Mouse (Mus musculus): Measurements from ENCODE around the gene Zfp800.

The Zfp800 gene

GRCm38 (mm10) chr6:28308929-28309328 is 88.9 kb downstream of the Zfp800 start:
- no peak for DNase-seq

- DNase-seq = no peak
Measured at GRCm38 (mm10) chr6:28306702-28307101, 91.1 kb downstream of the Zfp800 start.

GRCm38 (mm10) chr6:28296306-28296705 is 101.5 kb downstream of the Zfp800 start:
- DNase-seq = no peak

- no peak for DNase-seq
Measured at GRCm38 (mm10) chr6:28295581-28295980, 102.2 kb downstream of the Zfp800 start.

GRCm38 (mm10) chr6:28292810-28293209 is 105.0 kb downstream of the Zfp800 start:
- DNase-seq = no peak

- DNase-seq = no peak
Measured at GRCm38 (mm10) chr6:28279886-28280285, 117.9 kb downstream of the Zfp800 start.

- no peak for DNase-seq
Measured at GRCm38 (mm10) chr6:28262198-28262621, 135.6 kb downstream of the Zfp800 start.

GRCm38 (mm10) chr6:28261307-28262197 is 136.3 kb downstream of the Zfp800 start:
- peak; percentile 89 for DNase-seq

GRCm38 (mm10) chr6:28260425-28261191 is 137.2 kb downstream of the Zfp800 start:
- peak; percentile 42 for DNase-seq

GRCm38 (mm10) chr6:28259750-28260149 is 138.1 kb downstream of the Zfp800 start:
- no peak for DNase-seq

GRCm38 (mm10) chr6:28258440-28258839 is 139.4 kb downstream of the Zfp800 start:
- no peak for DNase-seq

GRCm38 (mm10) chr6:28257772-28258171 is 140.0 kb downstream of the Zfp800 start:
- DNase-seq = no peak

- no peak for DNase-seq
Measured at GRCm38 (mm10) chr6:28252790-28253189, 145.0 kb downstream of the Zfp800 start.

GRCm38 (mm10) chr6:28248211-28248610 is 149.6 kb downstream of the Zfp800 start:
- no peak for DNase-seq

- no peak for DNase-seq
Measured at GRCm38 (mm10) chr6:28232618-28233361, 165.0 kb downstream of the Zfp800 start.

- no peak for DNase-seq
Measured at GRCm38 (mm10) chr6:28228085-28228484, 169.7 kb downstream of the Zfp800 start.

GRCm38 (mm10) chr6:28221017-28221416 is 176.8 kb downstream of the Zfp800 start:
- no peak for DNase-seq

- no peak for DNase-seq
Measured at GRCm38 (mm10) chr6:28218386-28218785, 179.4 kb downstream of the Zfp800 start.

- DNase-seq = peak; percentile 67
Measured at GRCm38 (mm10) chr6:28215268-28215954, 182.4 kb downstream of the Zfp800 start.

- no peak for DNase-seq
Measured at GRCm38 (mm10) chr6:28214658-28215267, 183.0 kb downstream of the Zfp800 start.

- no peak for DNase-seq
Measured at GRCm38 (mm10) chr6:28203454-28203853, 194.4 kb downstream of the Zfp800 start.

GRCm38 (mm10) chr6:28202833-28203232 is 195.0 kb downstream of the Zfp800 start:
- DNase-seq = no peak

Measured in kidney, adult 18-20 months (tissue).